Mouse (Mus musculus) WW6 (cell line): ENCODE results near the gene Optn.
"Not testable (repeated sequence)": the region's sequence is repeated elsewhere in the genome, so short reads cannot be mapped to it uniquely, and the experiment has no call there.

ENCODE experiments used
- DNase-seq: peaks from one replicate; pipeline ENCODE4 v3.0.0-alpha.2; 2013; ENCODE audit warnings: low read depth, low spot score

Optn gene

GRCm38 (mm10) chr2:5063299-5064205, at the start of gene Optn:
Gene Optn (minus strand): TSS chr2:5064051.
- no peak for DNase-seq

GRCm38 (mm10) chr2:5112785-5113291, 49.0 kb upstream of the Optn start:
- no peak for DNase-seq

- DNase-seq: no peak
Measured at GRCm38 (mm10) chr2:5102891-5103290, 39.0 kb upstream of the Optn start.

- no peak for DNase-seq
Measured at GRCm38 (mm10) chr2:5101743-5102245, 37.9 kb upstream of the Optn start.

- no peak for DNase-seq
Measured at GRCm38 (mm10) chr2:5099176-5099575, 35.3 kb upstream of the Optn start.

GRCm38 (mm10) chr2:5097786-5098445, 34.1 kb upstream of the Optn start:
- no peak for DNase-seq

GRCm38 (mm10) chr2:5095316-5095715, 31.5 kb upstream of the Optn start:
- DNase-seq: no peak

GRCm38 (mm10) chr2:5094876-5095275, 31.0 kb upstream of the Optn start:
- DNase-seq: no peak

- DNase-seq: not testable (repeated sequence)
Measured at GRCm38 (mm10) chr2:5090385-5090784, 26.5 kb upstream of the Optn start.

GRCm38 (mm10) chr2:5087667-5088066, 23.8 kb upstream of the Optn start:
- DNase-seq: no peak

- DNase-seq: no peak
Measured at GRCm38 (mm10) chr2:5083739-5084138, 19.9 kb upstream of the Optn start.

GRCm38 (mm10) chr2:5080053-5080787, 16.4 kb upstream of the Optn start:
- DNase-seq: peak; percentile 40

GRCm38 (mm10) chr2:5077937-5078336, 14.1 kb upstream of the Optn start:
- DNase-seq: no peak

GRCm38 (mm10) chr2:5077490-5077889, 13.6 kb upstream of the Optn start:
- no peak for DNase-seq

GRCm38 (mm10) chr2:5075856-5076255, 12.0 kb upstream of the Optn start:
- no peak for DNase-seq

- no peak for DNase-seq
Measured at GRCm38 (mm10) chr2:5075432-5075831, 11.6 kb upstream of the Optn start.

GRCm38 (mm10) chr2:5073785-5074184, 9.9 kb upstream of the Optn start:
- DNase-seq: no peak

- DNase-seq: no peak
Measured at GRCm38 (mm10) chr2:5067951-5068350, 4.1 kb upstream of the Optn start.

GRCm38 (mm10) chr2:5067254-5067653, 3.4 kb upstream of the Optn start:
- DNase-seq: not testable (repeated sequence)

- no peak for DNase-seq
Measured at GRCm38 (mm10) chr2:5064247-5064646, 396 bp upstream of the Optn start.

GRCm38 (mm10) chr2:5062496-5063298, 1.2 kb downstream of the Optn start:
- no peak for DNase-seq
